Mouse (Mus musculus) heart, adult 2 months (tissue): ENCODE data around the gene Efemp2.

Experiments used
- CTCF ChIP-seq: fragments of 200-600 bp; IDR thresholded peaks from 2 replicates; pipeline ENCODE4 v1.8.1; 2022; ENCODE audit warnings: antibody characterized with exemption, mild to moderate bottlenecking, moderate library complexity
- EP300 ChIP-seq: fragments of 200-500 bp; IDR thresholded peaks from 2 replicates; pipeline ENCODE4 v1.6.1; 2011; ENCODE audit warnings: low read depth, low read length, control low read depth; ENCODE audit not compliant: insufficient read depth
- POLR2A ChIP-seq: fragments of 200-500 bp; IDR thresholded peaks from 2 replicates; pipeline ENCODE4 v1.6.1; 2011; ENCODE audit warnings: mild to moderate bottlenecking, low read depth, low read length, control low read depth; ENCODE audit not compliant: insufficient read depth

DNA sequence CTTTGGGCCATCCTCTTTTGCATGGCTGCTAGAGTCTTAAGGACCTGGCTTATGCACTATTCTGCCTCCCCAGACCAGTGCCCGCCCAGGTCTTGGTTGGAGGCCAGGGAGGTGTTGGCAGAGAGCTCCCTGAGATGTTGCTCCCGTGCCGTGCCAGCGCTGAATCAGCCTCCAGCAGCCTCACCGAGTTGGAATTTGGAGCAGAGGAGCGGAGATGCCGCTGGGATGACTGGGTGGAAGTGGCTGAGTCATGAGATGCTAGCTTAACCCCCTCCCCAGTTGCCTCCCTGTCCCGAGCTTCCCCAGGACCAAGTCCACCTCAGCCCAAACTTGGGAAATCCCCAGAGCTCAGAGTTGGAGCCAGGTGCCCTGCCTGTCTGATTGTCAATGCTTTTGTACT, 43.9 kb upstream of the Efemp2 start:
- TF ChIP-seq CTCF: no peak
- no peak for TF ChIP-seq POLR2A
- TF ChIP-seq EP300: no peak
